Mouse (Mus musculus): Measurements from ENCODE around the gene Igsf8.

DNA sequence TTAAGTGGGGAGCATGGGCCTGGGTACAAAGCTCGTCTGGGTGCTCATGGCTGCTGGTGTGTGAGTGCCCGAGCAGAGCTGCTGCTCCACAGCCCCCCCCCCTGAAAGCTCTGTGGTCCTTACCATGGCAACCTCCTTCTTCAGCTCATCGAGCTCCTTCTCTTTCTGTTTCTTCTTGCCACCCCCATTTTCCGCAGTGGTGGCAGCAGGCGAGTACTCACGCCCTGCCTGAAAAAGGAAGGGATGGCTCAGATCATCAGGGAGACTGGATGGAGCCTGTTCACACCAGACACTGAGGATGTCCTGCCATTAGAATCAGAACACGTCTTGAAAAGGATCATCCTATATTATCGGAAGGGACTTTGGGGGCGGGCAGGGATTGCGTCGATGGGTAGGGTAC, 32.0 kb downstream of the Igsf8 start:
- no peak for TF ChIP-seq CTCF (IDR thresholded peaks at IDR 0.05; ENCODE audit: control insufficient read depth, insufficient read depth, insufficient read length)
- no peak for TF ChIP-seq MAX (IDR thresholded peaks at IDR 0.05)

Data from C2C12 (cell line).